Mouse (Mus musculus) megakaryocyte, embryonic 14.5 days (primary cell): ENCODE results near the gene Diexf. TPM values are rescaled to one million over a fixed set of nuclear protein-coding genes. Genes with fewer than 3 reads are reported as not detected.

Experiments
- H3K27me3 ChIP-seq: replicated peaks from 2 replicates; pipeline ENCODE3; 2012; ENCODE audit warnings: inconsistent platforms
- H3K36me3 ChIP-seq: replicated peaks from 2 replicates; pipeline ENCODE3; 2012; ENCODE audit warnings: low read length, inconsistent platforms, mixed read lengths
- H3K4me1 ChIP-seq: 2 replicates; pipeline ENCODE4 v1.6.1; 2012; ENCODE audit warnings: inconsistent platforms
- H3K4me3 ChIP-seq: replicated peaks from 2 replicates; pipeline ENCODE3; 2012; ENCODE audit warnings: moderate library complexity, mild to moderate bottlenecking, inconsistent platforms
- H3K9me3 ChIP-seq: 2 replicates; pipeline ENCODE4 v1.6.1; 2012; ENCODE audit warnings: inconsistent platforms
- FLI1 ChIP-seq: IDR thresholded peaks from 2 replicates; pipeline ENCODE4 v1.6.1; 2012; ENCODE audit warnings: low read length, inconsistent platforms, mixed read lengths
- GATA1 ChIP-seq: IDR thresholded peaks from 3 replicates; pipeline ENCODE4 v1.6.1; 2012; ENCODE audit warnings: mixed read lengths, low read length, inconsistent platforms, borderline replicate concordance
- polyA plus RNA-seq: library from polyadenylated mRNA; stranded (reverse); fragments of >175 nt; gene quantifications from 2 replicates; pipeline ENCODE4 v1.2.3, GENCODE M21; 2012; ENCODE audit warnings: low replicate concordance; ENCODE audit not compliant: insufficient read depth

Gene Diexf
- polyA plus RNA-seq, 1 experiment, result 0.84 TPM

GRCm38 (mm10) chr1:193125835-193126234 is 4.2 kb downstream of the Diexf start:
- Histone ChIP-seq H3K4me3 (no peak overlapping the region), H3K36me3 (peaks cover 63% of the 10 kb centered on the region), H3K4me1 (peaks cover 37% of the 10 kb centered on the region), H3K9me3 (no peaks in the 10 kb centered on the region), H3K27me3 (no peaks in the 10 kb centered on the region)
- TF ChIP-seq FLI1, result no peak
- TF ChIP-seq GATA1, result no peak

GRCm38 (mm10) chr1:193123290-193123689 is 6.8 kb downstream of the Diexf start:
- no peak overlapping the region for H3K4me3 ChIP-seq
- no peaks in the 10 kb centered on the region for H3K27me3 ChIP-seq
- H3K4me1 ChIP-seq, result peaks cover 18% of the 10 kb centered on the region
- TF ChIP-seq FLI1, result no peak
- no peaks in the 10 kb centered on the region for H3K9me3 ChIP-seq
- H3K36me3 ChIP-seq, result peaks cover 87% of the 10 kb centered on the region

DNA sequence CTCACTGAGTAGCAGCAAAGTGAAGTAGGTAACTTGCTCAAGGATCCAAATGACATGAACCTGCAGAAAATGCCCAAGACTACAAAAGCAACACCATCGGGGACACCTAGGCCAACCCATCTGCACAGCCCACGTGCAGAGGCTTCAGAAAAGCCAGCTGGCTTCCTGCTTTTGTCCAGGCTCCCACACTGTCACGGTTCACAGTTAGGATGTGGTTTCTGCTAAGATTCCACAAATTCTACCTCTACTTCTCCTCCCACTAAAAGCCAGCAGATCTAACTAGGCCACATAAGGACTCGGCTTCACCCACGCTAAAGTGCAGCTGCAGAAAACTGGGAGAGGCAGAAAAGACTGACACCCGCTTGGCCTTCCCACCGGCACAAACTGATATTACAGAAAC is 7.3 kb downstream of the Diexf start:
- H3K4me1 ChIP-seq, result peaks cover 13% of the 10 kb centered on the region
- peaks cover 88% of the 10 kb centered on the region for H3K36me3 ChIP-seq
- TF ChIP-seq FLI1, result no peak
- TF ChIP-seq GATA1, result no peak
- H3K4me3 ChIP-seq, result no peak overlapping the region
- no peaks in the 10 kb centered on the region for H3K27me3 ChIP-seq
- H3K9me3 ChIP-seq, result no peaks in the 10 kb centered on the region

DNA sequence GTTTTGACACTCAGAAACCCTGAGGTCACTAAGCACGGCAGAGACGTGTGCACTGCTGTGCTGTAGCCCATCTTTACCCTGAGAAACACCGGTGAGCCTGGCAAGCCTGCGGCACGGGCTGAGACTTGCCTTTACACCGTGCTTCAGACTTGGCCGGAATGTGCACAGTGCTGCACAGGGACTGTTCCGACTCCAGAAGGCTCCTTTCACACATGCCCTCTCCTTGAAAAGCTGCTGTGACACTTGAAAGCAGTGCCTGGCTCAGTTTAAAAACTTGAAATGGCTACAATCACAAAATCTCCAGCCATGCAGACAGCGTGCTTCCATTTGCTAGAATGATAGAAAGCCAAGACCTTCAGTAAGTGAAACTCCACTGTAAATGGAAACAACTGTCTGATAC is 18.0 kb downstream of the Diexf start:
- Histone ChIP-seq H3K4me3 (no peak overlapping the region), H3K4me1 (no peaks in the 10 kb centered on the region), H3K9me3 (no peaks in the 10 kb centered on the region), H3K27me3 (no peaks in the 10 kb centered on the region), H3K36me3 (peaks cover 97% of the 10 kb centered on the region)
- TF ChIP-seq FLI1 (no peak), GATA1 (no peak)

DNA sequence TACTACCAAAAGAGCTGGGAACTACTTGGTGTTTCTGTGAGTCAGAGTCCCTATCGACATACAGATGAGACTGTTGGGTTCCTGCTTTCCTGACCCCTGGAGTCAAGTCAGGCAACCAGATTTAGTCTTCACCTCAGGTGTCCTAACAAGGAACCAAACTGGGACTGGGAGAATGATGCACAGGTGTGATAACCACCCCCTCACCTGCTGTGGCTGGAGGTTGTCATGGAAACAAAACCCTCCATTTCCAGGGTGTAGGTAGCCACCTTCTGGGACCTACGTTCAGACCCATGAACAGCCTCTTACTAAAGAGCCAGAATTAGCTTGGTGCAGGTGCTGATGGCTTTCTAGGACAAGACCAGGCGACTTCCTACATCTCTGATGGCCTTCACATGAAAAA is 27.1 kb downstream of the Diexf start:
- peaks cover 6% of the 10 kb centered on the region for H3K27me3 ChIP-seq
- peaks cover 10% of the 10 kb centered on the region for H3K4me1 ChIP-seq
- no peak for TF ChIP-seq GATA1
- no peak for TF ChIP-seq FLI1
- H3K9me3 ChIP-seq, result no peaks in the 10 kb centered on the region
- H3K36me3 ChIP-seq, result peaks cover 44% of the 10 kb centered on the region
- H3K4me3 ChIP-seq, result no peak overlapping the region

DNA sequence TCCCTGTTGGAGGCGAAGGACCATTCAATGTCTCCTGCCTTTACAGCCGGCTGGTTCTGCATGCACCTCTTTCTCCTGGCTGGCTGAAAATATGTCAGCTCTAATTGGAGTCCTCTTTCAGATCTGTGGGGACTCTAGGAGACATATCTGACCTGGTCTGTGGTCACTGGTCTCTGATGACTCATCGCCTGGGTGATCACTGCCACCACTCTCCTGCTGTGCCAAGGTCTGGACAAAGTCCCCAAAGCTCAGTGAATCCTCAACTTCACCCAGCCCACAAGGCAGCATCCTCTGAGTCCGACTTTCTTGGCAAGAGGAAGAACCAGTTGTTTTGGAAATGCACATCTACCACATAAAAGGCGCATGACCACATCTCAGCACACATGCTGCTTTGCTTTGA is 27.5 kb downstream of the Diexf start:
- peaks cover 12% of the 10 kb centered on the region for H3K4me1 ChIP-seq
- H3K36me3 ChIP-seq, result peaks cover 40% of the 10 kb centered on the region
- TF ChIP-seq GATA1, result no peak
- no peak for TF ChIP-seq FLI1
- H3K9me3 ChIP-seq, result no peaks in the 10 kb centered on the region
- H3K27me3 ChIP-seq, result peaks cover 6% of the 10 kb centered on the region
- H3K4me3 ChIP-seq, result no peak overlapping the region

DNA sequence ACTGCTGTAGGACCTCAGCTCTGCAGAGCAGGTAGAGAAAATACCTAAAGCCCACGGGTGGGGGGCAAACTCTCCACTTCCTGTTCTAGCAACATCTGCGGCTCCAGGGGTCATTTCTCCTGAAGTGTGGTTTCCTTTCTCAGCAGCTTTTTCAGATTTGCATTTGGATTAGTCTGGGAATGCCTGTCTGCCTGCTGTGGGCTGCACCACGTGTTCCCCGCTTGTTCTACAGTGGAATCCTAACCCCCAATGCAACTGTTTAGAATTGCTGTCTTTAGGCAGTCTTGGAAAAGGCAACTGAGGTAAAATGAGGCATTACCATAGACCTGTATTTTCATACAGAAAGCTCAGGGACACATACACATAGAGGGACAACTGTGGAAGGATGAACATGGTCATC is 28.0 kb downstream of the Diexf start:
- Histone ChIP-seq H3K9me3 (no peaks in the 10 kb centered on the region), H3K36me3 (peaks cover 34% of the 10 kb centered on the region), H3K4me3 (no peak overlapping the region), H3K4me1 (peaks cover 18% of the 10 kb centered on the region), H3K27me3 (peaks cover 6% of the 10 kb centered on the region)
- TF ChIP-seq FLI1 (no peak), GATA1 (no peak)

DNA sequence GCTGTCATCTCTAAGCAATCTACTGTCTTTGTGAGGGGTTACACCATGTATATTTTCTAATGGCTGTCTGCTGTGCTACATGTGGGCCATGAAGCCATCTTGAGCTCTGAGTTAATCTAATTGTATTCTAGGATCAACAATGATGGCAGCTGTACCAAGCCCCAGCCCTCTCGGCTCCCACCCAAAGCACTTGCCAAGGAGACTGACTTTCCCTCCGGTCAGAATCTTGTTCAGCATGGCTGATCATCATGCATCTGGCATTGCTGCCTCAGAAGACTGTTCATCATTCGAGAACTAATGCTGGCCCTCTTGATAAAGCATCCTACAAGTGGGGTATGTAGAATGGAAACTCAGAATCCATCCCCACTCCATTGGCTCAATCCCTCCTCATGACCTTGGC is 31.1 kb downstream of the Diexf start:
- no peaks in the 10 kb centered on the region for H3K9me3 ChIP-seq
- H3K36me3 ChIP-seq, result peaks cover 5% of the 10 kb centered on the region
- H3K4me1 ChIP-seq, result peaks cover 18% of the 10 kb centered on the region
- no peak overlapping the region for H3K4me3 ChIP-seq
- TF ChIP-seq GATA1, result no peak
- TF ChIP-seq FLI1, result no peak
- H3K27me3 ChIP-seq, result peaks cover 8% of the 10 kb centered on the region

GRCm38 (mm10) chr1:193093596-193093995 is 36.5 kb downstream of the Diexf start:
- H3K27me3 ChIP-seq, result peaks cover 8% of the 10 kb centered on the region
- H3K4me3 ChIP-seq, result no peak overlapping the region
- H3K36me3 ChIP-seq, result no peaks in the 10 kb centered on the region
- H3K4me1 ChIP-seq, result peaks cover 12% of the 10 kb centered on the region
- no peaks in the 10 kb centered on the region for H3K9me3 ChIP-seq
- no peak for TF ChIP-seq GATA1

- Histone ChIP-seq H3K27me3 (peaks cover 8% of the 10 kb centered on the region), H3K4me1 (peaks cover 12% of the 10 kb centered on the region), H3K36me3 (no peaks in the 10 kb centered on the region), H3K4me3 (no peak overlapping the region), H3K9me3 (no peaks in the 10 kb centered on the region)
- TF ChIP-seq FLI1 (no peak), GATA1 (no peak)
These were observed 37.3 kb downstream of the Diexf start for GRCm38 (mm10) chr1:193092771-193093170.

GRCm38 (mm10) chr1:193090894-193091293 is 39.2 kb downstream of the Diexf start:
- Histone ChIP-seq H3K4me1 (peaks cover 5% of the 10 kb centered on the region), H3K4me3 (no peak overlapping the region), H3K27me3 (peaks cover 19% of the 10 kb centered on the region), H3K9me3 (no peaks in the 10 kb centered on the region), H3K36me3 (no peaks in the 10 kb centered on the region)
- no peak for TF ChIP-seq FLI1
- TF ChIP-seq GATA1, result no peak
